Mouse (Mus musculus) brain, embryonic 14.5 days (tissue): ENCODE data around the gene Pabpn1. TPM values are rescaled to one million over a fixed set of nuclear protein-coding genes. Genes with fewer than 3 reads are reported as not detected.

Experiments
- DNase-seq: peaks from one replicate; pipeline ENCODE4 v3.0.0-alpha.2; 2011; ENCODE audit warnings: low read depth
- CTCF ChIP-seq: fragments of 200-500 bp; IDR thresholded peaks from 2 replicates; pipeline ENCODE4 v1.5.1; 2012; ENCODE audit warnings: inconsistent platforms, mild to moderate bottlenecking, moderate library complexity, borderline replicate concordance; ENCODE audit not compliant: insufficient read depth, insufficient read length; ENCODE audit errors: extremely low read depth
- POLR2A ChIP-seq: fragments of 200-500 bp; IDR thresholded peaks from 2 replicates; pipeline ENCODE4 v1.6.1; 2012; ENCODE audit warnings: mild to moderate bottlenecking, inconsistent platforms, borderline replicate concordance; ENCODE audit not compliant: poor library complexity, insufficient read depth, insufficient read length, severe bottlenecking; ENCODE audit errors: extremely low read depth
- polyA plus RNA-seq: library from polyadenylated mRNA; depleted of rRNA; stranded (reverse); fragments of >200 nt; gene quantifications from 2 replicates; pipeline ENCODE4 v1.2.3, GENCODE M21; 2012

Gene Pabpn1
- polyA plus RNA-seq, 1 experiment: 517 TPM

DNA sequence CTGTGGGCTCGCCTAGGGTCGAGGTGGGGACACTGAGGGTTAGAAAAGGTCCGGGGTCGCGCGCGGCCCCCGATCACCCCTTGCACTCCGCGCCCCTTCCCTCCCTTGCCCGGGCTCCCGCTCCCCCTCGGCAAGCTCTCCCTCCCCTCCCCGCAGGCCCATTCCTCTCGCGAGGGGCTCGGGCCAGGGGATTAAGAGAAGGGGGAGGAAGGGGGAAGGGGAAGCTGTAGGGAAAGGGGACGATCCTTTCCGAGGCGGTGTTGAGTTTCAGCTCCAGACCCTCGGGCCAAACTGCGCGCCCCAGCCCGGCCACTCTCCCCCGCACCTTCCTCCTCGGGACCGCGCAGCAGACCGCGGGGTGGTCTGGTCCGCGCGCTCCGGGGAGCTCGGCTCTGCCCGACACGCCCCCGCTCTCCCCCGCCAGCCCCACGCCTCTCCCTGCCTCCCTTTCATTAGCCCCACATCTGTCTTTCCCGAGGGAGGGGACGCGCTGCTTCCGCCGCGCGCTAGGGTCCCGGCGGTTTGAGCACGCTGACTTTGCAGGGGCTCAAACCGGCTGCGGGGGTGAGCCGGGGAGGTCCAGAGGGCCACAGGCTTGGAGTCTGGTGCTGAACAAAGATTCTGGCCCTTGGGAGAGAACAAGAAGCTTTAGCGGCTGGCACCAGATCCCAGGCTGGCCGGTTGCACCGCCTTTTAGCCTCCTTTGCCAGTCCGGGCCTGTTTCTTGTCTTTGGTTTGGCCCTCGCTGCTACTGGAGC, 34.3 kb downstream of the Pabpn1 start:
- TF ChIP-seq CTCF: no peak
- peak; percentile 50; the same call in 1 of the 2 replicates for TF ChIP-seq POLR2A
- peak; percentile 92 for DNase-seq

- TF ChIP-seq CTCF (no peak), POLR2A (no peak)
- DNase-seq: no peak
Observed at GRCm38 (mm10) chr14:54927296-54927695, 35.0 kb downstream of the Pabpn1 start.

- no peak for DNase-seq
- TF ChIP-seq CTCF (no peak), POLR2A (no peak)
Observed at GRCm38 (mm10) chr14:54929801-54930200, 37.5 kb downstream of the Pabpn1 start.

- TF ChIP-seq CTCF (no peak), POLR2A (no peak)
- DNase-seq: peak; percentile 70
Observed at GRCm38 (mm10) chr14:54930431-54930830, 38.1 kb downstream of the Pabpn1 start.

GRCm38 (mm10) chr14:54932645-54933150, 40.4 kb downstream of the Pabpn1 start, which contains the start of gene Il25:
Gene Il25, plus strand, starts transcription at chr14:54932695.
- peak; percentile 65 for DNase-seq

DNA sequence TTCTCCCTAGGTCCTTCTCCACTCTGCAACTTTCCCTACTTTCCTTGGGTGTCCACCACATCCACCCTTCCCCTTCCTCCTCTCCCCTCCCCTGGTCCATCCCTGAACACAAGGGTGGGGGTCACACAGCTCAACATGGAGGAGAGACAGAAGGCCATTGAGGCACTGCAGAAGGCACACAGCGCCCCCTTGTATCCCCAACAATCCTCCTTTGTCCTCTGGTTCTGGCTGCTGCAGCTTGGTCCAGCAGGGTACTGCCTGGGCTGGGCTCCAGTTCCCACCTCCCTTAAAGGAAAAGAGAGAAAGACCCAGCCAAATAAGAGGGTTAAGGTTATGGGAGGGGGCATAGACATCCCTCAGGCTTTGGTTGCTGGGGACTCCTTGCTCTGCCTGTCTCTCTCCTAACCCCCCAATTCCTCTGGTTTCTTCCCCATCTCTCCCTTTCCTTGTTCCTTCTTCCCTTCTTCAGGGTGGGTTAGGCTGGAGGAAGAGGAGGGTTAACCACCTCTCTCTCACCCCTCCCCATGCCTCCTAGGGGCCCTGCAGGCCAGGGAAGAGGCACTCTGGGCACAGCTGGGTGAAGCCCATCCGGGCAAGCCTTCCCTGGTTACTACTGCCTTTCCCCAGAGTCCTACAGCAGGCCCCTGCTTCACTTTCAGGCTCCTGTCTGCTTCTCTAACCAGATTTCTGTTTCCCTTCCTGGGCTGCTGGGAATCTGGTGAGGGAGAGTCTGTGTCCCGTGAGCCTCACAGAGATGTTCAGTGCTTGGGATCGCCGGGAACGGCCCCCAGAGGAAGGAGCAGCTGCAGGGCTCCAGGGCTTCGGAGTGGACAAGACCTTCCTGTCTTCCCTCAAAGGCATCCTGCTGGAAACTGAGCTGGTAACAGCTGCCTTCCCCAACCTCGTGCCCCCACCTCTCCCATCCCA, 43.9 kb downstream of the Pabpn1 start, which contains the start of gene Cmtm5:
TSS of gene Cmtm5 (plus strand) at position 358 of the 927 bp plus-strand sequence.
- peak; percentile 77 for DNase-seq
- no peak for TF ChIP-seq CTCF
- no peak for TF ChIP-seq POLR2A

More at GRCm38 (mm10) chr14:54932645-54933150, 40.4 kb downstream of the Pabpn1 start, which contains the start of gene Il25:
- TF ChIP-seq POLR2A: no peak
- no peak for TF ChIP-seq CTCF

- TF ChIP-seq CTCF (no peak), POLR2A (no peak)
- DNase-seq: no peak
Observed at GRCm38 (mm10) chr14:54936831-54937160, 44.5 kb downstream of the Pabpn1 start.

- no peak for DNase-seq
- TF ChIP-seq POLR2A: no peak
- no peak for TF ChIP-seq CTCF
Observed at GRCm38 (mm10) chr14:54937361-54938182, 45.3 kb downstream of the Pabpn1 start.

DNA sequence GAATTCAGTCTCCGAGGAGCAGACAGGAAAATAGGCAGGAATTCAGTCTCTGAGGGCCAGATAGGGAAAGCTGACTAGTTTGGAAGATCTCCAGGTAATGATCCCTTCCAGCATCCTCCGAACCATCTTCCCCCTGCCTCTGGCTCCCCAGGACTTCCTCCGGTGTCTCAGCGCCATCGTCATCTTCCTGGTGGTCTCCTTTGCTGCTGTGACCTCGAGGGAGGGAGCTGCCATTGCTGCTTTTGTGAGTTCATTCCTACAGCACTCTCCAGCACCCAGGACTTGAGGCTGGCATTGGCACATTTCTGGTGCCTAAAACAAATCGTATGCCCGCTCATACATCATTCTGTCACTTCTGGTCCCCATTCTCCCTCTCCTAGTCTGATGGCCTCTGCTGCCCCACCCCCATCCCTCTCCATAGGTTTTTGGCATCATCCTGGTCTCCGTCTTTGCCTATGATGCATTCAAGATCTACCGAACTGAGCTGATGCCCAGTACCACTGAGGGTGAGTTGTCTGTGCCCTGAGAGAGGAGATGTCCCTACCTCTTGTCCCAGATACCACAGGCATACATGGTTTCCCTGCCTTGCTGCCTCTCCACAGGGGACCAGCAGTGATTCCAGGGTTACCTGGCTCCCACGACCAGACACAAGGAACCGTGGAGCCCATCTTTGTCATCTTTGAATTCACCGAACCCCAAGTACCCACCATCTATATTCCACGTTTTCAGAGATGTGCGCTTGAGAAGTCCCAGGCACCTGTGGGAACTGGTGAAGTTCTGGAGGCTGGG, 46.3 kb downstream of the Pabpn1 start:
- no peak for TF ChIP-seq POLR2A
- TF ChIP-seq CTCF: no peak
- no peak for DNase-seq
